Comparison of ENCODE assay signal across 13 mouse cellular contexts in the genomic region with DNA sequence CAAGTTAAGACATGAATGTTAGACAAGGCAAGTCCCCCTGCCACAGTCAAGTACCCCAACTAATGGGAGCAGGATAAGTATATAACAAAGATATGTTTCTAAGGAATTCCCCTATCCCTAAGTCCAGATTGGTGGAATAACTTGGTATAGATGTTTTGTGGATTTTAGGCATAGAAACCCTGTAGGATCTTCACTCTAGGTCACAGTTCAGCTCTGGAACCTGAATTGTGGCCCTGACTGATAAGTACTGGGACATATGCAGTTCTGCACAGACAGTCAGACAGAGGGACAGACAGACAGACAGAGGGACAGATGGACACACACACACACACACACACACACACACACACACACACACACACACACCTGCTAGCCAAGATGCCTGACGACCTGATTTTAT. TPM values are rescaled to one million over a fixed set of nuclear protein-coding genes. Genes with fewer than 3 reads are reported as not detected.
DNase-seq lines count a peak whose midpoint lies in the region; ATAC-seq and TF ChIP-seq lines count a peak whose summit lies in the region.
"Had no signal": no experiment of that assay in that cellular context is flagged by ENCODE, and none has a peak within 500 bp of the region (broad histone marks: within the 10 kb centered on the region; RNA-seq: fewer than 3 reads in every experiment).

No protein-coding gene starts in this region.

- H3K79me2 ChIP-seq in liver, adult 2 months (ENCODE audit: control insufficient read depth, insufficient read depth, low read length), result no peaks in the 10 kb centered on the region

- WGBS in liver, adult 2 months, result 100% methylated on average over 1 of the region's 1 CpGs
- WGBS in liver, postnatal 0 days (ENCODE audit: insufficient replicate concordance), result 64% methylated on average over 1 of the region's 1 CpGs
- 83% methylated on average over 1 of the region's 1 CpGs for WGBS in embryonic facial prominence, embryonic 10.5 days

- H3K4me3 ChIP-seq in liver, adult 2 months (ENCODE audit: insufficient read depth, low read depth, low read length), result no peak overlapping the region
- H3K4me3 ChIP-seq in liver, postnatal 0 days (ENCODE audit: low read depth, low read length), result no peak overlapping the region
- H3K4me3 ChIP-seq in embryonic facial prominence, embryonic 10.5 days, result no peak overlapping the region
- H3K4me3 ChIP-seq: embryonic facial prominence, embryonic 12.5 days; intestine, embryonic 15.5 days had no signal

- no peak for TF ChIP-seq CTCF in liver, adult 2 months (IDR thresholded peaks at IDR 0.05; ENCODE audit: low read depth, low read length)
- no peak for TF ChIP-seq CTCF in liver, postnatal 0 days (IDR thresholded peaks at IDR 0.05; ENCODE audit: low read depth)

- no peak for TF ChIP-seq POLR2A in liver, adult 2 months (IDR thresholded peaks at IDR 0.05; ENCODE audit: extremely low read depth, insufficient read depth, low read length)

- H3K4me1 ChIP-seq in liver, adult 2 months (ENCODE audit: control insufficient read depth, insufficient read depth, low read length), result peaks cover 2% of the 10 kb centered on the region; the same call in 1 of the 2 replicates
- no peaks in the 10 kb centered on the region for H3K4me1 ChIP-seq in liver, postnatal 0 days (ENCODE audit: insufficient read depth)
- no peaks in the 10 kb centered on the region for H3K4me1 ChIP-seq in embryonic facial prominence, embryonic 10.5 days
- H3K4me1 ChIP-seq: embryonic facial prominence, embryonic 12.5 days; intestine, embryonic 15.5 days had no signal

- H3K27me3 ChIP-seq in liver, adult 2 months (ENCODE audit: control insufficient read depth, insufficient read depth, low read length), result no peaks in the 10 kb centered on the region
- H3K27me3 ChIP-seq in liver, postnatal 0 days (ENCODE audit: insufficient read depth, low read length), result no peaks in the 10 kb centered on the region
- H3K27me3 ChIP-seq in embryonic facial prominence, embryonic 10.5 days (replicated peaks; ENCODE audit: low read depth, poor library complexity, severe bottlenecking), result no peaks in the 10 kb centered on the region; the same call in 1 of the 2 replicates
- H3K27me3 ChIP-seq: embryonic facial prominence, embryonic 12.5 days; intestine, embryonic 15.5 days had no signal

- no peaks in the 10 kb centered on the region for H3K9me3 ChIP-seq in liver, postnatal 0 days (ENCODE audit: low read length)
- no peaks in the 10 kb centered on the region for H3K9me3 ChIP-seq in embryonic facial prominence, embryonic 10.5 days
- H3K9me3 ChIP-seq: embryonic facial prominence, embryonic 12.5 days; intestine, embryonic 15.5 days had no signal

- H3K27ac ChIP-seq in liver, adult 2 months (replicated peaks; ENCODE audit: insufficient read depth, low read depth, low read length), result no peak overlapping the region
- H3K27ac ChIP-seq in liver, postnatal 0 days (ENCODE audit: low read depth), result no peak overlapping the region
- H3K27ac ChIP-seq in embryonic facial prominence, embryonic 10.5 days (replicated peaks), result no peak overlapping the region
- H3K27ac ChIP-seq: embryonic facial prominence, embryonic 12.5 days; intestine, embryonic 15.5 days had no signal

- no peak overlapping the region for H3K4me2 ChIP-seq in liver, postnatal 0 days (ENCODE audit: low read depth, low read length)
- H3K4me2 ChIP-seq: embryonic facial prominence, embryonic 12.5 days; intestine, embryonic 15.5 days had no signal

- peak; percentile 55 for DNase-seq in liver, adult 2 months (ENCODE audit: extremely low read depth, low read depth, low spot score)
- DNase-seq in liver, postnatal 0 days, result no peak
- peak; percentile 39 for DNase-seq in MN1 (ENCODE audit: low spot score)
- peak; percentile 18 for DNase-seq in embryonic facial prominence, embryonic 10.5 days (ENCODE audit: low spot score)
- peak; percentile 66 for DNase-seq in naive thymus-derived CD4-positive, alpha-beta T cell, adult 2 months (ENCODE audit: low read depth)
- no peak for DNase-seq in urinary bladder, postnatal 14 days (ENCODE audit: low spot score)
- no peak for DNase-seq in spleen, postnatal 10 days (ENCODE audit: low spot score in 2 of 2)
- DNase-seq in thymus, adult 18-20 months, result no peak
- DNase-seq: gastrocnemius, postnatal 14 days had no signal

- H3K9ac ChIP-seq in liver, adult 2 months (ENCODE audit: low read depth, low read length), result no peak overlapping the region
- no peak overlapping the region for H3K9ac ChIP-seq in liver, postnatal 0 days (replicated peaks)
- H3K9ac ChIP-seq: embryonic facial prominence, embryonic 12.5 days; intestine, embryonic 15.5 days had no signal

- TF ChIP-seq EP300 in liver, postnatal 0 days (IDR thresholded peaks at IDR 0.05; ENCODE audit: low read depth), result no peak

- no peaks in the 10 kb centered on the region for H3K36me3 ChIP-seq in liver, adult 2 months (ENCODE audit: control insufficient read depth, insufficient read depth, low read length)
- H3K36me3 ChIP-seq in liver, postnatal 0 days (replicated peaks; ENCODE audit: insufficient read depth, low read length), result no peaks in the 10 kb centered on the region
- H3K36me3 ChIP-seq in embryonic facial prominence, embryonic 10.5 days (replicated peaks), result no peaks in the 10 kb centered on the region
- H3K36me3 ChIP-seq: embryonic facial prominence, embryonic 12.5 days; intestine, embryonic 15.5 days had no signal

- ATAC-seq in liver, postnatal 0 days, result no peak
- ATAC-seq: intestine, embryonic 15.5 days had no signal

RNA-seq across cellular contexts. Expression of a gene that starts 32.6 kb away (rescaled TPM):
- not detected in 2 replicates for total RNA-seq in liver, adult 2 months (2014; rRNA removed)
- polyA plus RNA-seq in liver, adult 2 months (2012; rRNA removed), result not detected in 2 replicates
- polyA plus RNA-seq in liver, postnatal 0 days (2015; fragmentation: Nextera tagmentation; extraction: Ambion mirVana), result not detected in 2 replicates
- polyA plus RNA-seq in embryonic facial prominence, embryonic 10.5 days (2016; fragmentation: Nextera tagmentation; extraction: Ambion mirVana), result not detected in 2 replicates
- total RNA-seq: gastrocnemius, postnatal 14 days; left cerebral cortex, postnatal 36 days; megakaryocyte-erythroid progenitor cell, adult 5-6 weeks had no signal
- polyA plus RNA-seq: embryonic facial prominence, embryonic 12.5 days; intestine, embryonic 15.5 days had no signal

RNA-seq across cellular contexts. Expression of a gene that starts 36.0 kb away (rescaled TPM):
- 3.4 and 10.4 TPM in 2 replicates for total RNA-seq in liver, adult 2 months (2014; rRNA removed)
- polyA plus RNA-seq in liver, adult 2 months (2012; rRNA removed), result 18.1 and 28.5 TPM in 2 replicates
- polyA plus RNA-seq in liver, postnatal 0 days (2015; fragmentation: Nextera tagmentation; extraction: Ambion mirVana), result 11.6 and 13.0 TPM in 2 replicates
- polyA plus RNA-seq in embryonic facial prominence, embryonic 10.5 days (2016; fragmentation: Nextera tagmentation; extraction: Ambion mirVana), result 13.6 and 16.3 TPM in 2 replicates

Comparison
In these comparisons a context has a peak if more than half of its experiments do, and no peak if none do; other contexts are left out.
1. DNase-seq: peak in liver, adult 2 months (single experiment), MN1 (single experiment), embryonic facial prominence, embryonic 10.5 days (single experiment) and naive thymus-derived CD4-positive, alpha-beta T cell, adult 2 months (single experiment); none in liver, postnatal 0 days (single experiment), urinary bladder, postnatal 14 days (single experiment), spleen, postnatal 10 days (0 of 2) and thymus, adult 18-20 months (0 of 2).